Mouse (Mus musculus): ENCODE measurements around the gene Dhodh.

GRCm38 (mm10) chr8:109563881-109564280, 44.6 kb downstream of the Dhodh start:
- TF ChIP-seq POLR2A (IDR thresholded peaks at IDR 0.05; ENCODE audit: low read depth, low read length) (no peak), CTCF (IDR thresholded peaks at IDR 0.05; ENCODE audit: extremely low read depth, insufficient read length, insufficient replicate concordance, low read depth, low read length) (no peak)

Measured in small intestine, adult 2 months (tissue).